Mouse (Mus musculus) thymus, adult 2 months (tissue): Measurements from ENCODE around the gene Gm44805.
A peak's percentile ranks its signal among the peaks of the same experiment; 100 is the strongest.

Experiments used
- CTCF ChIP-seq: fragments of 200-500 bp; IDR thresholded peaks from 2 replicates; pipeline ENCODE4 v1.5.1; 2012; ENCODE audit warnings: mild to moderate bottlenecking, control low read depth, low read length, moderate library complexity, borderline replicate concordance; ENCODE audit not compliant: control insufficient read depth, poor library complexity, insufficient read depth; ENCODE audit errors: extremely low read depth
- POLR2A ChIP-seq: fragments of 200-500 bp; IDR thresholded peaks from 2 replicates; pipeline ENCODE4 v1.6.1; 2012; ENCODE audit warnings: mild to moderate bottlenecking, low read length, control low read depth, moderate library complexity; ENCODE audit not compliant: control insufficient read depth, poor library complexity, insufficient read depth; ENCODE audit errors: extremely low read depth

DNA sequence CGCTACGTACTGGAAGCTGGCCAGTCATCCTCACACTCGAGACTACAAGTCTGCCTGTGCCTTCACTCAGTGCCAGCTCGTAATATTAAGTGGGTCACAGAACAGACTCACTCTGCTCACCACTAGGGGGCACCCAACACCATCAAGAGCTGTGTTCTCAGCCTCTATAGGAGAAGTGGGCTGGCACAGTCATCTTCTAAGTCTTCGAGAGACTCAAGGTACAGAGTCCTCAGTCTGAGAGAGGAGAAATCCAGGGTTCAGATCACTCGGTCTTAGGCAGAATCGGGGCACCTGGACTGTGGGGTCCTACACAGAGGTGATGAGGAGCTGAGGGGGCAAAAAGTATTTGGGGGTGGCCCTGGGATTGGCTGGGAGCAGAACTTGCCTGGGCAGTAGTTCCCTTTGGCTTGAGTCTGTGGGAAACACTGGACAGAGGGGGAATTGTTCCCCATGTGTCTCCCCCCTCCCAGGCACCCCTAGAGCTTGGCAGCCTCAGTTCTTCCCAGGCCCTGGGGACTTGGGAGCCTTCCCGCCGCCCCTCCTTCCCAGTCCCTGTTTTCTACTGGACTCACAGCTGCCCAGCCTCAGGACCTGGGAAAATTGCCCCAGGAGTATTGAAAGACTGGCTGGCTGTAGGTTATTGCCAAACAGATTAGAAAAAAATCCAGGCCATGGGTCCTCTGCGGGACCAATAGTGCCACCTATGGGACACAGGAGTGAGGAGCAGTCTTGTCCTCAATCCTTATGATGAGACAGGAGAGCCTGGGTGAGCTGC lies 12.1 kb downstream of the Gm44805 start:
- TF ChIP-seq CTCF: peak; percentile 21; the same call in 1 of the 2 replicates
- TF ChIP-seq POLR2A: no peak
